Mouse (Mus musculus) liver, adult (tissue): ENCODE data around the gene 1700021F05Rik.

Experiments
- GATA4 ChIP-seq: IDR thresholded peaks from 2 replicates; pipeline ENCODE4 v1.6.1; 2014; ENCODE audit warnings: mild to moderate bottlenecking, low read length; ENCODE audit not compliant: insufficient replicate concordance

Gene 1700021F05Rik

DNA sequence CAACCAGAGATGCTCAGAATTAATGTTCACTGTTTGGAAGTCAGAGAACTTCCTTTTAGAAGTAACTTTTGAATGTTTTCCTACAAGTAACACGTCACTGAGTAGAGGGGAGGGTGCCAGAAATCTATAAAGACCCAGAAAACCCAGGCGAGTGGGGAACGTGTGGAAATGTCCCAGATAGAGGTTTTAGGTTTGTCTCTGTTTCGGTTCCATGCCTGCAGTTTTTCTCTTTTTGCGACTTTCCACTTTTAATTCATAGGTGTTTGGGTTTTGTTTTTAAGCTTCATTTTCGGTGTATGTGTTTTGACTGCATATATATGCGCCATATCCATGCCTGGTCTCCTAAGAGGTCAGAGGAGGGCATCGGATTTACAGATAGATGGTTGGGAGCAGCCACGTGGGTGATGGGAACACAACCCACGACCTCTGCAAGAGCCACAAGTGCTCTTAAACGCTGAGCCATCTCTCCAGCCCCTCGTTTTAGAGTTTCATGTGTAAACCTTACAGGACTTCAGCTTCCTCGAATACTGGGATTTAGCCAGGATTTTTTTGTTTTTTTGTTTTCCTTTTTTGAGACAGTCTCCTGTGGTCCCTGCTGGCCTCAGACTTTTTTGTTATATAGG lies 60.5 kb downstream of the 1700021F05Rik start:
- TF ChIP-seq GATA4: no peak

DNA sequence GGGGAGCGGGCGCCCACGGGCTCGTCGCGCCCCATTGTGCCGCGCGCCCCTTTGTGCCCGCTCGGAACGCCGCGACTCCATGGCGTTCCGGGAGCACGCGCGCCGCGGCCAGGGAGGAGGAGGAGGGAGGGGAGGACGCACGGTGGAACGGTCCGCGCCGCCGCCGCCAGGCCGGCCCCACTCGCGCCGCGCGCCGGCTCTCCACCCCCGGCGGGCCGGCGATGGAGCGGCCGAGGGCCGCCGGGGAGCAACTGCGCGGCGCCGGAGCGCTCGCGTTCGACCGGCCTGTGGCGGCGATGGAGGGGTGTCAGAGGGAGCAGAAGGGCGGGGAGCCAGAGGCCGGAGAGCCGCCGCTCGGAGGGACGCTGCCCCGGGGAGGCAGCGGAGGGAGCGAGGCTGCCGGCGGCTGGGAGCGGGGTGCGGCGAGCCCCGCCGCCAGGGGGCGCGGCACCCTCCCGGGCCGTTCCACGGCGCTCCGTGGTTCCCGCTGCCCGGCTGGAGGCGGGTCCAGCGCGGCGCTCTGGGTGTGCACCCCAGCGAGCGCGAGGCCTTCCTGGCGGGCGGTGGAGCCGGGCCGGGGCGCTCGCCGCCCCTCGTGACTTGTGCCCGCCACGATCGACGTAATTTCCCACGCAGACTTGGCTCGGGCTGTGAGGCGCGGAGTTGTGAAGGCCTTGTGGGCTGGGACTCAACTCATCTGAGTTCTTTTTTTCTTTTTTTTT lies 61.2 kb downstream of the 1700021F05Rik start:
- no peak for TF ChIP-seq GATA4

DNA sequence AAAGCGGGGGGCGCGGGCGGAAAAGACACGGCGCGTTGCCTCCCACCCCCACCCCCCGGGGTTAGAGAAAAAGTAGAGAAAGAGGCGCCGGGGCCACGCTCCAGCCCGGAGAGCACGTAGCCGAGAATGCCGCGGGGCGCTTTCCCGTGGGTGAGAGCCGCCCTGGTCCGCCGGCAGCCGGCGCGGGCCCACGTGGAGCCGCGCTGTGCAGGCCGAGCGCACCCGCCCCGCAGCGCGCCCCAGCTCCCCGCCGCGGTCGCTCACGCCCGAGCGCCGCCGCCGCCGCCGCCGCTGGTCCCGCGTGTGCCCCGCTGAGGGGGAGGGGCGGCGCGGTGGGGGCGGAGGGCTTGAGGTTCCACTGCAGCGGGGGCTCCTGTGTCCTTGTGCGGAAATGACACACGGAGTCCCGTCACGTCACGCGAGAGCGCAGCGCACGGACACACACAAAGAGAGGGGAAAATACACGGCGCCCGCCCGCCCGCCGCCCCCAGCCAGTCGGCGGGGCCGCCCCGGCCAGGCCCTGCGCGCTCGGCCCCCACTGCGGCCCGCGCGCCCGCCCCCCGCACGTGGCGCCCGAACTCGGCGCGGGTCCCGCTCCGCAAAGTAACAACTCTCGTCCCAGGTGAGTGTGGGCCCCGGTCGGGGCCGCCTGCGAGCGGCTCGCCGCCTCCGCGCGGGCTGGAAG lies 61.9 kb downstream of the 1700021F05Rik start, which contains the start of gene Bend3:
TSS of gene Bend3 (plus strand) at position 81 of the 685 bp plus-strand sequence.
- no peak for TF ChIP-seq GATA4

DNA sequence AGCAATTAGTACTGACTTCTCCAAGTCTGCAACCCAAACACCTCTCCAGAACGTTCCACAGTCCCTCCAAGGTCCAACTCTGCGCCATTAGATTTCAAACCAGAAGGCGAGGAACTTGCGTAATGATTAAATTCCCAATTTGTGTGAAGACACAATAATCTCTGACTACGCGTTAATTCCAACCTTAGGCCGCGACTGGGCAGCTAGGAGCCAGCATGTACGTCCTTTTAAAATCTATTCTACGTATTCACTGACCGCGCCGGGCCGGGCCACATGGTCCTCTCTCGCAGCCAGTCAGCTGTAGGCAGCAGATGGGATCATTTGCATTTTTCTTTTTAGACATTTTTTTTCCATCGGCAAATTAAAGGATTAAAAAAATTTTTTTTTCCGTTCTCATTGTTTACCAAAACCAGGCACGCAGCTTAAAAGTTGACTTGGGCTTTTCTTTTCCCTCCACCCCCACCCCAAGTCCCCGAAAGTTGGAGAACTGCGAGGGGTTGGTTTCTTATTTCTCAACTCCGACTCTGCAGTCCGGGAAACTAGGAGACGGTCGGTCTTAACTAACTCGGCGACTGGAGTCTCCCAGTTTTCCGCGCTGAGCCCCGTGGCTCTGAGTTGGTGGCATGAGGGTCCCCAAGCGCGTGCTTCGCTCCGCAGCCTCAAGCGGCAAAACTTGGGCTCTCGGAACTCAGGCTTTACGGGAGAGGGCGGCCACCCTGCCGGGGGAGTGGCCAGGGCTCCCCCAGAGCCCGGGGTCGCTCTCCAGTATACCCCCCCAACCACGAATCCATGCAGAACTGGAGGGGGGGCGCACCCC lies 62.7 kb downstream of the 1700021F05Rik start:
- no peak for TF ChIP-seq GATA4

DNA sequence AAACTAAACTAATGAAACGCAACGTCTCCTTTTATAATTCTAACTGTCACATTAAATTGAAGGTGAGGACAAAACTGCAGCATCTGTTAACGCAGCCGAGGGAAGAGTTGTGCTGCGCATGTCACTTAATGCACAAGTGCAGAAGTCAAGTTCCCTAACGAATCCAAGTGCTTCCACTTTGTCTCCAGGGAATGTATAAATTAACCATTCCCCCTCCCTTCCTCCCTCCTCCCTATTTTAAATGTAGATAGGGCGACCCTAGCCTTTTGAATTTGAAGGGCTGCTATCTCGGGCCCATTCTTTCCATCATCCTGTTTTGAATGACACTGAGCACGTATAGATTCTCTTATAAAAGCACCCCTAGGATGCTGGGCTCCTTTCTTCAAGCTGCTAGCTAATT lies 63.3 kb downstream of the 1700021F05Rik start:
- TF ChIP-seq GATA4: no peak

DNA sequence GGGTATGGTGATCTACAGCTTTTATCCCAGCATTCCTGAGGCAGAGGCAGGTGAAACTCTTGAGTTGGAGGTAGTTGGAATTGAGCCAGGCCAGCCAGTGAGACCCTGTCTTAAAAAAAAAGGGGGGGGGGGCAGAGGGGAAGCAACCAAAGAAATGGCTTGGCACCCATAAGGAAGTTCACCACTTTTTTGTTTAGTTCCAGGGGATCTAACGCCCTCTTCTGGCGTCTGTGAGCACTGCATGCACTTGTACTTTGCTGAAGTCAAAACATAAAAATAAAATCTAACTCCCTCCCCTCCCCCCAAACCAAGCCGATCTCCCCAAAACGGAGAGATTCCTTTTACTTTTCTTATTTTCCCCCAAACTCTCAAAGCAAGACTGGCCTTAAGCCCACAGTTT lies 65.4 kb downstream of the 1700021F05Rik start:
- TF ChIP-seq GATA4: no peak
